Mouse (Mus musculus) neural tube, embryonic 15.5 days (tissue): ENCODE results near the gene Cyth2. TPM values are rescaled to one million over a fixed set of nuclear protein-coding genes. Genes with fewer than 3 reads are reported as not detected.

Source experiments
- ATAC-seq: fragments of 200-750 bp; cut with Nextera tagmentation; 2 replicates; pipeline ENCODE4 v1.8.0; 2017; ENCODE audit warnings: mild to moderate bottlenecking, moderate TSS enrichment, moderate library complexity; ENCODE audit not compliant: low FRiP score
- H3K27ac ChIP-seq: fragments of 300-500 bp; sonication (generic); replicated peaks from 2 replicates; pipeline ENCODE4 v1.5.1; 2015; ENCODE audit warnings: mild to moderate bottlenecking, inconsistent platforms
- H3K27me3 ChIP-seq: fragments of 300-500 bp; sonication (generic); replicated peaks from 2 replicates; pipeline ENCODE4 v1.6.1; 2015; ENCODE audit warnings: inconsistent platforms
- H3K36me3 ChIP-seq: fragments of 300-500 bp; sonication (generic); 2 replicates; pipeline ENCODE4 v1.6.1; 2015; ENCODE audit warnings: inconsistent platforms
- H3K4me1 ChIP-seq: fragments of 300-500 bp; sonication (generic); 2 replicates; pipeline ENCODE4 v1.6.1; 2015; ENCODE audit warnings: inconsistent platforms
- H3K4me2 ChIP-seq: fragments of 300-500 bp; sonication (generic); 2 replicates; pipeline ENCODE4 v1.6.1; 2015; ENCODE audit warnings: inconsistent platforms, mild to moderate bottlenecking, moderate library complexity
- H3K4me3 ChIP-seq: fragments of 300-500 bp; sonication (generic); replicated peaks from 2 replicates; pipeline ENCODE4 v1.5.1; 2015; ENCODE audit warnings: mild to moderate bottlenecking, inconsistent platforms
- H3K9ac ChIP-seq: fragments of 300-500 bp; sonication (generic); replicated peaks from 2 replicates; pipeline ENCODE4 v1.6.1; 2015; ENCODE audit warnings: mild to moderate bottlenecking, inconsistent platforms
- H3K9me3 ChIP-seq: fragments of 300-500 bp; sonication (generic); replicated peaks from 2 replicates; pipeline ENCODE4 v1.6.1; 2016; ENCODE audit warnings: inconsistent platforms
- WGBS: fragments of 180-500 bp; shearing (Covaris S2); methylation state at CpG from one replicate; pipeline ENCODE4 v1.1.7; 2015; ENCODE audit warnings: mixed read lengths; 5-methylcytosine and 5-hydroxymethylcytosine counted together
- polyA plus RNA-seq: library from polyadenylated mRNA; unstranded; fragments of >200 nt; fragmentation: Nextera tagmentation; extraction: Ambion mirVana; gene quantifications from 2 replicates; pipeline ENCODE4 v1.2.1, GENCODE M21; 2015

Gene Cyth2
- 211 and 253 TPM in 2 replicates for polyA plus RNA-seq

- Histone ChIP-seq H3K36me3 (peaks cover 35% of the 10 kb centered on the region), H3K27me3 (no peaks in the 10 kb centered on the region), H3K4me3 (peak within 1 kb of the TSS; percentile 93), H3K4me1 (peaks cover 39% of the 10 kb centered on the region), H3K4me2 (peak within 1 kb of the TSS; percentile 80), H3K9ac (peak within 1 kb of the TSS; percentile 100), H3K27ac (peak within 1 kb of the TSS; percentile 100), H3K9me3 (no peaks in the 10 kb centered on the region)
- ATAC-seq: peak; percentile 99
- under 1% methylated on average over 65 of the region's 92 CpGs for WGBS
Observed at GRCm38 (mm10) chr7:45813787-45814779, at the start of gene Cyth2. Gene Cyth2, minus strand, starts transcription at chr7:45814581.

- no peaks in the 10 kb centered on the region for H3K36me3 ChIP-seq
- H3K9me3 ChIP-seq: no peaks in the 10 kb centered on the region
- H3K27me3 ChIP-seq: peaks cover 12% of the 10 kb centered on the region
- H3K9ac ChIP-seq: no peak overlapping the region
- H3K27ac ChIP-seq: no peak overlapping the region
- H3K4me3 ChIP-seq: no peak overlapping the region
- peaks cover 18% of the 10 kb centered on the region for H3K4me1 ChIP-seq
- ATAC-seq: no peak
- 90% methylated on average over 7 of the region's 7 CpGs for WGBS
- no peak overlapping the region for H3K4me2 ChIP-seq
Observed at GRCm38 (mm10) chr7:45862804-45863203, 48.4 kb upstream of the Cyth2 start.

GRCm38 (mm10) chr7:45859008-45859407 lies 44.6 kb upstream of the Cyth2 start:
- Histone ChIP-seq H3K27ac (no peak overlapping the region), H3K4me1 (peaks cover 14% of the 10 kb centered on the region), H3K9ac (no peak overlapping the region), H3K4me3 (no peak overlapping the region), H3K36me3 (0 out of 2 replicates have a peak, but pooled peaks cover 2% of the 10 kb centered on the region), H3K4me2 (no peak overlapping the region), H3K27me3 (peaks cover 15% of the 10 kb centered on the region), H3K9me3 (no peaks in the 10 kb centered on the region)
- 72% methylated on average over 4 of the region's 4 CpGs for WGBS
- ATAC-seq: no peak

GRCm38 (mm10) chr7:45856950-45857901 lies 42.8 kb upstream of the Cyth2 start:
- H3K27ac ChIP-seq: no peak overlapping the region
- H3K9me3 ChIP-seq: no peaks in the 10 kb centered on the region
- H3K27me3 ChIP-seq: peaks cover 15% of the 10 kb centered on the region
- 0 out of 2 replicates have a peak, but pooled peaks cover 2% of the 10 kb centered on the region for H3K36me3 ChIP-seq
- H3K4me3 ChIP-seq: peak overlapping the region; percentile 30
- H3K4me1 ChIP-seq: peaks cover 14% of the 10 kb centered on the region
- peak overlapping the region; percentile 43 for H3K9ac ChIP-seq
- WGBS: 5% methylated on average over 30 of the region's 30 CpGs
- ATAC-seq: 0 out of 2 replicates have a peak, but pooled peaks have one; percentile 14
- peak overlapping the region; percentile 57 for H3K4me2 ChIP-seq

- no peak overlapping the region for H3K4me2 ChIP-seq
- 78% methylated on average over 12 of the region's 12 CpGs for WGBS
- peaks cover 3% of the 10 kb centered on the region; the same call in 1 of the 2 replicates for H3K27me3 ChIP-seq
- no peak overlapping the region for H3K4me3 ChIP-seq
- H3K36me3 ChIP-seq: 0 out of 2 replicates have a peak, but pooled peaks cover 2% of the 10 kb centered on the region
- no peak for ATAC-seq
- H3K27ac ChIP-seq: no peak overlapping the region
- peaks cover 14% of the 10 kb centered on the region for H3K4me1 ChIP-seq
- no peaks in the 10 kb centered on the region for H3K9me3 ChIP-seq
- no peak overlapping the region for H3K9ac ChIP-seq
Observed at GRCm38 (mm10) chr7:45853089-45853488, 38.7 kb upstream of the Cyth2 start.

- H3K27me3 ChIP-seq: peaks cover 3% of the 10 kb centered on the region; the same call in 1 of the 2 replicates
Observed at GRCm38 (mm10) chr7:45850661-45851060, 36.3 kb upstream of the Cyth2 start.

GRCm38 (mm10) chr7:45848447-45849027 lies 34.2 kb upstream of the Cyth2 start:
- Histone ChIP-seq H3K4me3 (no peak overlapping the region), H3K27me3 (0 out of 2 replicates have a peak, but pooled peaks cover 15% of the 10 kb centered on the region), H3K9me3 (no peaks in the 10 kb centered on the region), H3K4me1 (no peaks in the 10 kb centered on the region), H3K4me2 (no peak overlapping the region), H3K9ac (no peak overlapping the region), H3K36me3 (peaks cover 4% of the 10 kb centered on the region; the same call in 1 of the 2 replicates), H3K27ac (no peak overlapping the region)
- 12% methylated on average over 6 of the region's 6 CpGs for WGBS
- no peak for ATAC-seq

More at GRCm38 (mm10) chr7:45850661-45851060, 36.3 kb upstream of the Cyth2 start:
- no peak overlapping the region for H3K27ac ChIP-seq
- H3K9me3 ChIP-seq: no peaks in the 10 kb centered on the region
- H3K36me3 ChIP-seq: 0 out of 2 replicates have a peak, but pooled peaks cover 2% of the 10 kb centered on the region
- no peak overlapping the region for H3K4me3 ChIP-seq
- ATAC-seq: no peak
- no peaks in the 10 kb centered on the region for H3K4me1 ChIP-seq
- 72% methylated on average over 3 of the region's 3 CpGs for WGBS
- no peak overlapping the region for H3K4me2 ChIP-seq
- no peak overlapping the region for H3K9ac ChIP-seq

- Histone ChIP-seq H3K4me1 (no peaks in the 10 kb centered on the region), H3K27me3 (peaks cover 44% of the 10 kb centered on the region; the same call in 1 of the 2 replicates), H3K36me3 (peaks cover 11% of the 10 kb centered on the region), H3K4me3 (no peak overlapping the region), H3K9me3 (no peaks in the 10 kb centered on the region), H3K9ac (no peak overlapping the region), H3K27ac (no peak overlapping the region), H3K4me2 (no peak overlapping the region)
- WGBS: 93% methylated on average over 10 of the region's 10 CpGs
- ATAC-seq: no peak
Observed at GRCm38 (mm10) chr7:45842950-45843744, 28.8 kb upstream of the Cyth2 start.

GRCm38 (mm10) chr7:45833924-45834323 lies 19.5 kb upstream of the Cyth2 start:
- 0 out of 2 replicates have a peak overlapping the region, but pooled peaks have one; percentile 30 for H3K9ac ChIP-seq
- no peak overlapping the region for H3K27ac ChIP-seq
- H3K36me3 ChIP-seq: peaks cover 6% of the 10 kb centered on the region; the same call in 1 of the 2 replicates
- H3K4me2 ChIP-seq: peak overlapping the region; percentile 53
- WGBS: 8% methylated on average over 13 of the region's 31 CpGs
- H3K9me3 ChIP-seq: no peaks in the 10 kb centered on the region
- peaks cover 48% of the 10 kb centered on the region for H3K4me1 ChIP-seq
- peaks cover 67% of the 10 kb centered on the region for H3K27me3 ChIP-seq
- no peak for ATAC-seq
- peak overlapping the region; percentile 35 for H3K4me3 ChIP-seq

- Histone ChIP-seq H3K9ac (peak overlapping the region; percentile 30; the same call in 1 of the 2 replicates), H3K4me3 (peak overlapping the region; percentile 35), H3K27ac (no peak overlapping the region)
Observed at GRCm38 (mm10) chr7:45833148-45833790, 18.9 kb upstream of the Cyth2 start.

More at GRCm38 (mm10) chr7:45833148-45833790, 18.9 kb upstream of the Cyth2 start:
- Histone ChIP-seq H3K36me3 (peaks cover 10% of the 10 kb centered on the region; the same call in 1 of the 2 replicates), H3K4me2 (peak overlapping the region; percentile 53), H3K27me3 (peaks cover 63% of the 10 kb centered on the region), H3K4me1 (peaks cover 48% of the 10 kb centered on the region), H3K9me3 (no peaks in the 10 kb centered on the region)
- ATAC-seq: no peak
- 2% methylated on average over 65 of the region's 86 CpGs for WGBS
